Mouse (Mus musculus) lung, adult 2 months (tissue): ENCODE data around the gene Hist1h3i.

Source experiments
- CTCF ChIP-seq: fragments of 200-500 bp; IDR thresholded peaks from 2 replicates; pipeline ENCODE4 v1.5.1; 2011; ENCODE audit warnings: mild to moderate bottlenecking, low read length, control low read depth; ENCODE audit not compliant: insufficient read depth
- POLR2A ChIP-seq: fragments of 200-500 bp; IDR thresholded peaks from 2 replicates; pipeline ENCODE4 v1.6.1; 2011; ENCODE audit warnings: low read depth, mild to moderate bottlenecking, control low read depth, low read length, borderline replicate concordance; ENCODE audit errors: extremely low read depth

- TF ChIP-seq POLR2A = no peak
- TF ChIP-seq CTCF = no peak
Measured at GRCm38 (mm10) chr13:21733466-21733865, 49.7 kb downstream of the Hist1h3i start.
